8 mouse cellular contexts compared by ENCODE assay signal in genomic region chr2:76968919-76969318, GRCm38 (mm10). TPM values are rescaled to one million over a fixed set of nuclear protein-coding genes. Genes with fewer than 3 reads are reported as not detected.
A peak's percentile ranks its signal among the peaks of the same experiment; 100 is the strongest.
DNase-seq lines count a peak whose midpoint lies in the region; ATAC-seq lines count a peak whose summit lies in the region.

No protein-coding gene starts in this region.

- H3K4me2 ChIP-seq in heart, embryonic 14.5 days (ENCODE audit: low read length), result no peak overlapping the region
- no peak overlapping the region for H3K4me2 ChIP-seq in kidney, embryonic 15.5 days
- H3K4me2 ChIP-seq in limb, embryonic 13.5 days (replicated peaks), result no peak overlapping the region

- no peaks in the 10 kb centered on the region for H3K27me3 ChIP-seq in heart, embryonic 14.5 days (ENCODE audit: control insufficient read depth, insufficient read depth, low read length)
- 0 out of 2 replicates have a peak, but pooled peaks cover 2% of the 10 kb centered on the region for H3K27me3 ChIP-seq in kidney, embryonic 15.5 days
- peaks cover 4% of the 10 kb centered on the region; the same call in 1 of the 2 replicates for H3K27me3 ChIP-seq in limb, embryonic 13.5 days

- 28% methylated on average over 8 of the region's 8 CpGs for WGBS in heart, embryonic 14.5 days
- 21% methylated on average over 8 of the region's 8 CpGs for WGBS in kidney, embryonic 15.5 days
- 22% methylated on average over 8 of the region's 8 CpGs for WGBS in limb, embryonic 13.5 days

- H3K27ac ChIP-seq in heart, embryonic 14.5 days (replicated peaks in 1 of 2; ENCODE audit: control insufficient read depth in 1 of 2, insufficient read depth in 1 of 2, low read depth in 2 of 2, low read length in 2 of 2), result peak overlapping the region in 1 of 2 experiments; percentile 72; a peak in 1 of 4 replicates
- no peak overlapping the region for H3K27ac ChIP-seq in kidney, embryonic 15.5 days
- no peak overlapping the region for H3K27ac ChIP-seq in limb, embryonic 13.5 days

- peaks cover 7 to 24% of the 10 kb centered on the region in 2 experiments for H3K4me1 ChIP-seq in heart, embryonic 14.5 days (ENCODE audit: control insufficient read depth in 2 of 2, insufficient read depth in 2 of 2, low read length in 2 of 2)
- H3K4me1 ChIP-seq in kidney, embryonic 15.5 days, result no peaks in the 10 kb centered on the region
- H3K4me1 ChIP-seq in limb, embryonic 13.5 days, result peaks cover 4% of the 10 kb centered on the region

- no peak for DNase-seq in heart, adult 8-10 months (ENCODE audit: low spot score)
- peak; percentile 64 for DNase-seq in cerebellum, adult 9-11 months
- peak; percentile 50 to 58 for DNase-seq in frontal cortex, postnatal 10 days (ENCODE audit: low spot score in 2 of 2)
- peak; percentile 10 for DNase-seq in naive thymus-derived CD4-positive, alpha-beta T cell, adult 2 months (ENCODE audit: low read depth)
- peak; percentile 90 for DNase-seq in testis, postnatal 10 days (ENCODE audit: low spot score)

- H3K4me3 ChIP-seq in heart, embryonic 14.5 days (ENCODE audit: control insufficient read depth in 1 of 2, insufficient read depth in 1 of 2, low read depth in 1 of 2, low read length in 2 of 2), result no peak overlapping the region
- no peak overlapping the region for H3K4me3 ChIP-seq in kidney, embryonic 15.5 days (replicated peaks)
- H3K4me3 ChIP-seq in limb, embryonic 13.5 days, result no peak overlapping the region

- ATAC-seq in heart, embryonic 14.5 days (ENCODE audit: insufficient number of reproducible peaks, insufficient read depth, low FRiP score, low read depth), result no peak
- ATAC-seq in kidney, embryonic 15.5 days (replicated peaks; ENCODE audit: low FRiP score), result peak; percentile 86
- peak; percentile 74; the same call in 1 of the 2 replicates for ATAC-seq in limb, embryonic 13.5 days (ENCODE audit: low FRiP score, low read depth)

- peaks cover 100% of the 10 kb centered on the region for H3K36me3 ChIP-seq in heart, embryonic 14.5 days (ENCODE audit: control insufficient read depth, insufficient read depth, low read length)
- no peaks in the 10 kb centered on the region for H3K36me3 ChIP-seq in kidney, embryonic 15.5 days
- H3K36me3 ChIP-seq in limb, embryonic 13.5 days, result no peaks in the 10 kb centered on the region

- 0 out of 2 replicates have a peak overlapping the region, but pooled peaks have one; percentile 60 for H3K9ac ChIP-seq in heart, embryonic 14.5 days (ENCODE audit: low read length)
- no peak overlapping the region for H3K9ac ChIP-seq in kidney, embryonic 15.5 days
- H3K9ac ChIP-seq in limb, embryonic 13.5 days, result no peak overlapping the region

- no peaks in the 10 kb centered on the region for H3K9me3 ChIP-seq in heart, embryonic 14.5 days (ENCODE audit: control insufficient read depth, low read length)
- H3K9me3 ChIP-seq in kidney, embryonic 15.5 days (replicated peaks), result no peaks in the 10 kb centered on the region
- H3K9me3 ChIP-seq in limb, embryonic 13.5 days, result no peaks in the 10 kb centered on the region

RNA-seq across cellular contexts. Expression of gene Ttn, which starts 13.4 kb away (rescaled TPM):
- polyA plus RNA-seq in heart, embryonic 14.5 days (2014; fragmentation: Nextera tagmentation; extraction: Ambion mirVana), result 706 and 736 TPM in 2 replicates
- 1,000 to 10,000 TPM; 3,102 to 4,099 (median 3,503) TPM for total RNA-seq in heart, adult 8-10 months (2022)
- 9.5 and 15.2 TPM in 2 replicates for polyA plus RNA-seq in kidney, embryonic 15.5 days (2015; fragmentation: Nextera tagmentation; extraction: Ambion mirVana)
- 78.9 and 82.9 TPM in 2 replicates for polyA plus RNA-seq in limb, embryonic 13.5 days (2015; fragmentation: Nextera tagmentation; extraction: Ambion mirVana)
